Mouse (Mus musculus): Measurements from ENCODE around the gene Slc26a11. TPM values are rescaled to one million over a fixed set of nuclear protein-coding genes. Genes with fewer than 3 reads are reported as not detected.

Gene Slc26a11
- polyA plus RNA-seq (2015; fragmentation: Nextera tagmentation; extraction: Ambion mirVana), result 10.2 TPM in 2 replicates

DNA sequence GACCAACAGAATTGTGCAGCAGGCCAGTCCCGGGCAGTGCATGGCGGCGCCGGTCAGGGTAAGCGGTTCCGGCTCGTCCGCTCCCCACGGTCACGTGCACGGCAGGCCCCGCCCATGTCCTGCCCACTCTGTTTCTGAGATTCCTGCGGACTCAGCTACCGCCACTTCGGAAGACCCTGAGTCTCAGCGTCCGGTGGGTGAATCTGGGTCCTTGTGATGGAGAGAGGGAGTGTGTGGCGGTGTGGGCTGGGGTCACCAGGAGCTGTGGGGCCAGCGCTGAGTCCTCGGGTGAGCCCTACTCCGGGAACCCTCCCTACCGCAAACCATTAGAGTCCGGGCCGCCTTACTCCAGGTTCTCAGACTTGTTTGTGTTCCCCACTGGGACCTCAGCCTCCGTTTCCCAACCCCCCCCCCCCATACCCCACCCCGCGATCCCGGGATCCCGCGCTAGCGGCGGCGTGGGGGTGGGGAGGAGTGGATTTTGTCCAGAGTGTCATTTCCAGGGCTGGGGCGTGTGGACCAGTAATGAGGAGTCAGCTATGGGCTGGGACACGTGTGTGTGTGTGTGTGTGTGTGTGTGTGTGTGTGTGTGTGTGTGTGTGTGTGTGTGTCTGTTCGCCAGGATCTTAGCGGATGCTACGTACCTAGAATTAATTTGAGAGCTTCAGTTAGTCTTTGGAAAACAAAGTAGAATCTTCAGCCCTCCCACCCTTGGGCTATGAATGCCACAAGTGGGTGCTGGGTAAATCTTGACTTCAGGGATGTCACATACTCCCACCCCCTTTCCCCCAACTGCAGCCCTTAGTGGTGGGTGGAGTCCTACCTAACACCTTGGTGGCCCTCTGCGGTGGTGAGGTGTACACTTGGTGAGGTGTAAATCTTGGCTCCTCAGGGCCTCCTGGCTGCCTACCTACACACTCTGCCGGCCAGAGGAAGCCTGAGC, at the start of gene Slc26a11, which contains the start of gene Sgsh:
Slc26a11 (plus strand) TSS at position 115 of the 943 bp plus-strand sequence.
Sgsh (minus strand) TSS at position 94 of the 943 bp plus-strand sequence.
- H3K9ac ChIP-seq (ENCODE audit: low read length), result peak within 1 kb of the TSS; percentile 73
- no peaks in the 10 kb centered on the region for H3K9me3 ChIP-seq (replicated peaks; ENCODE audit: control insufficient read depth, low read length)
- peak within 1 kb of the TSS; percentile 89 for H3K4me2 ChIP-seq (ENCODE audit: low read depth, low read length)
- peak; percentile 94 for ATAC-seq (replicated peaks; ENCODE audit: extremely low read depth, insufficient read depth, low FRiP score)
- H3K27me3 ChIP-seq (ENCODE audit: control insufficient read depth, insufficient read depth, low read length), result no peaks in the 10 kb centered on the region
- peak within 1 kb of the TSS; percentile 79 for H3K27ac ChIP-seq (ENCODE audit: low read length)
- 0 out of 2 replicates have a peak, but pooled peaks cover 3% of the 10 kb centered on the region for H3K36me3 ChIP-seq (ENCODE audit: control insufficient read depth, insufficient read depth)
- H3K4me1 ChIP-seq (ENCODE audit: control insufficient read depth, insufficient read depth, low read length), result peaks cover 10% of the 10 kb centered on the region
- H3K4me3 ChIP-seq (ENCODE audit: low read length), result peak within 1 kb of the TSS; percentile 74
- WGBS, result under 1% methylated on average over 37 of the region's 40 CpGs

DNA sequence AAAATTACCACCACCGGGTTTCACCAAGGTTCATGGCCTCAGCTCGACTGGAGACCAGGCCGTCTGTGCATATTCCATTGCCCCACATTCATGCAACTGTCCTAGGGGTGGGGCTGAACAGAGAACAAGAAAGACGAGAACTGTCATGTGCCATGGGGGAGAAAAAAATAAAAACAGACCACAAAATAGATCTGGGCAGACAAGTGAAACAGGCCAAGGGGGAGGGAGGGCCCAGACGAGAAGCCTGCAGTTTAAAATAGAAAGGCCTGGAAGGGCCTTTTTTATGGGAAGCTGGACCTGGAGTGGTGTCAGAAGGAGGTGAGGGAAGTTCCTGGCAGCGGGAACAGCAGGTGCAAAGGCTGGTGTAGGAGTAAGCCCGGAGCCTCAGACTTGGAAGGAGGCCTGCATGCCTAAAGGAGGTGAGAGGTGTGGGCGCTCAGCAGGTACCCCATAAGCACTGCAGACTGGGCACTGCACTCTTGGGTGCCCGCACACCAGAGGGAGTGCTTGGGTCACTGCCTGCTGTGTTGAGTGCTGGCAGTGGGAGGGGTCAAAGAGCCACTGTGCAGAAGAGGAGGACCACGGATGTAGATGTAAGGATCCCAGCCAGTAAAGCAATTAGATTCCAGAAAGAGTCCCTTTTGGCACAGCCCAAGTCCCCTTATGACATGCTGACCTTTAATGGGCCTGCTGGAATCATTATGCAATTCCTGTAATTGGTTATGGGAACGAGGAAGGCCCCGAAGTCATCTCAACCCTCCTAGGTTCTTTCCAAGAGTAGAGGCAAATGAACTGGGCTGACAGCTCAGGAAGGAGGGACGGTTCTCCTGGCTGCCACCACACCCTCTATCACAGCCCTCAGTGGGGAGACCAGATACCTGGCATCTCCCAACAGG, 48.3 kb upstream of the Slc26a11 start:
- Histone ChIP-seq H3K36me3 (ENCODE audit: control insufficient read depth, insufficient read depth) (no peaks in the 10 kb centered on the region), H3K4me3 (ENCODE audit: low read length) (no peak overlapping the region), H3K9me3 (replicated peaks; ENCODE audit: control insufficient read depth, low read length) (no peaks in the 10 kb centered on the region), H3K9ac (ENCODE audit: low read length) (peak overlapping the region; percentile 46; the same call in 1 of the 2 replicates), H3K27me3 (ENCODE audit: control insufficient read depth, insufficient read depth, low read length) (peaks cover 5% of the 10 kb centered on the region; the same call in 1 of the 2 replicates), H3K27ac (ENCODE audit: low read length) (peak overlapping the region; percentile 83), H3K4me1 (ENCODE audit: control insufficient read depth, insufficient read depth, low read length) (peaks cover 14% of the 10 kb centered on the region), H3K4me2 (ENCODE audit: low read depth, low read length) (peak overlapping the region; percentile 26)
- ATAC-seq (replicated peaks; ENCODE audit: extremely low read depth, insufficient read depth, low FRiP score), result peak; percentile 55
- WGBS, result 44% methylated on average over 13 of the region's 13 CpGs

DNA sequence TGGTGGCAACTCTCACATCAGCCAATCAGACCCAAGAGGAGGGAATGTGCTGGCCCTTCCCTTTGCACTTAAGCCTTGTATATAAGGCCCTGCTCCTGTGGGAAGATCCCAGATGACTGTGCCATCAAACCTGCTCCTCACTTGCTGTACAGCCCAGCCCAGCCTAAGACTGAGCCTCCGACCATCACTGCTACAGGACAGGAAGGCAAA, 47.8 kb upstream of the Slc26a11 start, which contains the start of gene Card14:
Card14 (plus strand) TSS at position 111 of the 210 bp plus-strand sequence.
- Histone ChIP-seq H3K4me3 (ENCODE audit: low read length) (no peak within 1 kb of the TSS), H3K4me1 (ENCODE audit: control insufficient read depth, insufficient read depth, low read length) (peaks cover 14% of the 10 kb centered on the region), H3K27me3 (ENCODE audit: control insufficient read depth, insufficient read depth, low read length) (peaks cover 5% of the 10 kb centered on the region; the same call in 1 of the 2 replicates), H3K27ac (ENCODE audit: low read length) (peak within 1 kb of the TSS; percentile 83), H3K4me2 (ENCODE audit: low read depth, low read length) (peak within 1 kb of the TSS; percentile 26), H3K9me3 (replicated peaks; ENCODE audit: control insufficient read depth, low read length) (no peaks in the 10 kb centered on the region), H3K36me3 (ENCODE audit: control insufficient read depth, insufficient read depth) (no peaks in the 10 kb centered on the region), H3K9ac (ENCODE audit: low read length) (peak within 1 kb of the TSS; percentile 46)
- ATAC-seq (replicated peaks; ENCODE audit: extremely low read depth, insufficient read depth, low FRiP score), result no peak
- WGBS, result 41% methylated on average over 1 of the region's 1 CpGs

DNA sequence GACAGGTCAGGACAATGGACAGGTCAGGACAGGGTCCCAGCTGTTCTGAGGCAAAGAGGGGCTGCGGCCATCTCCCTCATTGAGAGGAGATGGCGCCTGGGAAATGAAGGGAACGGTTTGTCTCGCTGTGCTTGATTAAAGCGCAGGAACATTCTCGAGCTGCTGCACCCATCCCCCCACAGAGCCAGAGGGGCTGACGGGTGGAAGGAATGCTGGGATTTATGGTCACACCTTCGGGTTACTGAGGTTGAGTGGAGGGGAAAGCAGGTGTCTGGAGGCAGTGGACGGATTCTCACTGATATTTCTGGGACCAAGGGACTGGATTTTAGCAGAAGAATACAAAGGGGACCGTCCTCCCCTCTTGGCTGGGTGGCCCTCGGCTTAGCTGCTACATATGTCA, 47.4 kb upstream of the Slc26a11 start:
- H3K4me3 ChIP-seq (ENCODE audit: low read length), result no peak overlapping the region
- no peaks in the 10 kb centered on the region for H3K36me3 ChIP-seq (ENCODE audit: control insufficient read depth, insufficient read depth)
- 22% methylated on average over 11 of the region's 11 CpGs for WGBS
- H3K9ac ChIP-seq (ENCODE audit: low read length), result peak overlapping the region; percentile 38; the same call in 1 of the 2 replicates
- no peaks in the 10 kb centered on the region for H3K9me3 ChIP-seq (replicated peaks; ENCODE audit: control insufficient read depth, low read length)
- H3K27ac ChIP-seq (ENCODE audit: low read length), result no peak overlapping the region
- H3K4me1 ChIP-seq (ENCODE audit: control insufficient read depth, insufficient read depth, low read length), result peaks cover 14% of the 10 kb centered on the region
- H3K4me2 ChIP-seq (ENCODE audit: low read depth, low read length), result no peak overlapping the region
- ATAC-seq (replicated peaks; ENCODE audit: extremely low read depth, insufficient read depth, low FRiP score), result no peak
- peaks cover 3% of the 10 kb centered on the region; the same call in 1 of the 2 replicates for H3K27me3 ChIP-seq (ENCODE audit: control insufficient read depth, insufficient read depth, low read length)

DNA sequence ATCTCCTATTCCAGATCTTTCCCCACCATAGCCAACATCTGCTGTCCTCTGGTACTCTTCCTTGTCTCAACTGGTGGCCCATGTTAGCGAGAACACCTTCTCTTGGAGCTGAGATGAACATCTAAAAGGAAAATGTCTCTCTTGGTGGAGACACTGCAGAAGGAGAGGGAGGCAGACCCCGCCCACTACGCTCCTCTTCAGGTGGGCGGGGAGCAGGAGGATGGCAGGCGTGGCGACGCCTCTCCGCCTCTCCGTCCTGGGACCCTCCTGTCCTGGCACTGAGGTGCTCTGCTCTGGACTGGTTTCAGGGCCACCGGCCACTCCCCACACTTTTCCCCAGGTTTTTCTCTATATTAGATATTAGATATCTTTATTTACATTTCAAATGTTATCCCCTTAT, 44.7 kb upstream of the Slc26a11 start:
- Histone ChIP-seq H3K9ac (ENCODE audit: low read length) (no peak overlapping the region), H3K4me2 (ENCODE audit: low read depth, low read length) (no peak overlapping the region), H3K4me3 (ENCODE audit: low read length) (no peak overlapping the region), H3K9me3 (replicated peaks; ENCODE audit: control insufficient read depth, low read length) (no peaks in the 10 kb centered on the region), H3K4me1 (ENCODE audit: control insufficient read depth, insufficient read depth, low read length) (peaks cover 14% of the 10 kb centered on the region), H3K36me3 (ENCODE audit: control insufficient read depth, insufficient read depth) (no peaks in the 10 kb centered on the region), H3K27ac (ENCODE audit: low read length) (no peak overlapping the region), H3K27me3 (ENCODE audit: control insufficient read depth, insufficient read depth, low read length) (peaks cover 3% of the 10 kb centered on the region; the same call in 1 of the 2 replicates)
- 20% methylated on average over 10 of the region's 10 CpGs for WGBS
- no peak for ATAC-seq (replicated peaks; ENCODE audit: extremely low read depth, insufficient read depth, low FRiP score)

DNA sequence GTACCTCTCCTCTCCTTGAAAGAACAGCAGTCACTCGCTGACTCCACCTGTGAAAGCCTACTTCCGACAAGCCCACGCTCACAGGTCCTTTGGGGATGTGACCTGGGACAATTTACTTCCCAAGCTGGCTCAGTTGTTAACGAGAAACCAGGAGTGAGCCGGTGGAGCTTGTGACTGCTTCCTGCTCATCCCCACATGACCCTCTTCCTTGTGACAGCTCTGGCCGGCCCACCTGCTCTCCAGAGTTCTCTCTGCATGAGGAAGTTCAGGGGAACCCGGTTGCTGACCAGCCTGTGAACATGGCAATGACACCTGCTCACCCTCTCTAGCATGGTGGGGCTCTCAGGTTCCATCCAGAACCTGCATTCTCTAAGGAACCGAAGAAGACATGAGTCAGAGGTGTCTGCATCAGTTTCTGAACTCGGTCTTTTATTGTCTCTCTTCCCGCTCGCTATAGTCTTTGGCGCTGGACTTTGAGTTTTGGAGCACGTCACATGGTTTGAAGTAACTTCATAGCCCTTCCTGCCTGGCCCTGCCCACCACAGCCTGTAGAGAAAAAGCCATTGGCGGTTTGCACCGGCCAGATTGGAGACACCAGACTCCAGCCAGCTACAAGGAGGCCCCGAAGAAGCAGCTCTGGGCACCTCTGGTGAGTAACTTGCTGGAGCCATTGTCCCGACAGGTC, 41.0 kb upstream of the Slc26a11 start:
- Histone ChIP-seq H3K4me1 (ENCODE audit: control insufficient read depth, insufficient read depth, low read length) (no peaks in the 10 kb centered on the region), H3K27me3 (ENCODE audit: control insufficient read depth, insufficient read depth, low read length) (peaks cover 3% of the 10 kb centered on the region; the same call in 1 of the 2 replicates), H3K4me2 (ENCODE audit: low read depth, low read length) (no peak overlapping the region), H3K36me3 (ENCODE audit: control insufficient read depth, insufficient read depth) (no peaks in the 10 kb centered on the region), H3K9me3 (replicated peaks; ENCODE audit: control insufficient read depth, low read length) (no peaks in the 10 kb centered on the region), H3K27ac (ENCODE audit: low read length) (no peak overlapping the region), H3K9ac (ENCODE audit: low read length) (no peak overlapping the region), H3K4me3 (ENCODE audit: low read length) (no peak overlapping the region)
- WGBS, result 72% methylated on average over 17 of the region's 17 CpGs
- ATAC-seq (replicated peaks; ENCODE audit: extremely low read depth, insufficient read depth, low FRiP score), result no peak

DNA sequence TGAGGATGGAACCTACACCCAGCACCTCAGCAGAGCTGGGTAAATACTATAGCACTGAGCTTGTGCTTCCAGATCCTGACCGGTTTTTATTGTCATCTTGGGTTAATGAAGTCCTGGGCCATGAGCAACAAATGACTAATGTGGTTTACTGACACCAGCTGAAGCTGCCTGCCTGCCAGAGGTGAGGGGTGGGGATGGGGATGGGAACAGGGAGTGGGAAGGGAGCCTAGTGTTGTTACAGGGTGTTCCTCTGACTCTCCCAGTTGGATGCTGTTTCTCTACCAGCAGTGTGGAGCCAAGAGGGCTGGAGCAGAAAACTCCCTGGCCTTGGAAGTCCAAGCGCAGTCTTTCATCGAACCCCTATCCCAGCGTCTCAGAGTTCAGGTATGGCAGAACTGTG, 38.6 kb upstream of the Slc26a11 start:
- WGBS, result 80% methylated on average over 4 of the region's 4 CpGs
- Histone ChIP-seq H3K4me2 (ENCODE audit: low read depth, low read length) (no peak overlapping the region), H3K4me3 (ENCODE audit: low read length) (no peak overlapping the region), H3K9ac (ENCODE audit: low read length) (no peak overlapping the region), H3K4me1 (ENCODE audit: control insufficient read depth, insufficient read depth, low read length) (no peaks in the 10 kb centered on the region), H3K27me3 (ENCODE audit: control insufficient read depth, insufficient read depth, low read length) (no peaks in the 10 kb centered on the region), H3K36me3 (ENCODE audit: control insufficient read depth, insufficient read depth) (no peaks in the 10 kb centered on the region), H3K9me3 (replicated peaks; ENCODE audit: control insufficient read depth, low read length) (no peaks in the 10 kb centered on the region), H3K27ac (ENCODE audit: low read length) (no peak overlapping the region)
- no peak for ATAC-seq (replicated peaks; ENCODE audit: extremely low read depth, insufficient read depth, low FRiP score)

DNA sequence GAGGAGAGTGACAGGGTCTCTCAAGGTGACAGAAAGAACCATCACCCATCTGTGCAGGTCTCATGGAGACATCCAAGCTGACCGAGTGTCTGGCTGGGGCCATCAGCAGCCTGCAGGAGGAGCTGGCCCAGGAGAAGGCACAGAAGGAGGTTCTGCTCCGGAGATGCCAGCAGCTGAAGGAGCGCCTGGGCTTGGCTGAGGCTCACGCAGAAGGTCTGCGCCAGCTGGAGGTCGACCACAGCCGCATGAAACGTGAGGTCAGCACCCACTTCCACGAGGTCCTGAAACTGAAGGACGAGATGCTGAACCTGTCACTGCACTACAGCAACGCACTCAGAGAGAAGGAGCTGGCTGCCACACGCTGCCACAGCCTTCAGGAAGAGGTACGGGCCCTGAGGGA, 32.8 kb upstream of the Slc26a11 start:
- Histone ChIP-seq H3K4me3 (ENCODE audit: low read length) (no peak overlapping the region), H3K4me1 (ENCODE audit: control insufficient read depth, insufficient read depth, low read length) (no peaks in the 10 kb centered on the region), H3K27me3 (ENCODE audit: control insufficient read depth, insufficient read depth, low read length) (0 out of 2 replicates have a peak, but pooled peaks cover 3% of the 10 kb centered on the region), H3K27ac (ENCODE audit: low read length) (no peak overlapping the region), H3K4me2 (ENCODE audit: low read depth, low read length) (no peak overlapping the region), H3K9ac (ENCODE audit: low read length) (no peak overlapping the region), H3K36me3 (ENCODE audit: control insufficient read depth, insufficient read depth) (no peaks in the 10 kb centered on the region), H3K9me3 (replicated peaks; ENCODE audit: control insufficient read depth, low read length) (no peaks in the 10 kb centered on the region)
- 71% methylated on average over 13 of the region's 13 CpGs for WGBS
- no peak for ATAC-seq (replicated peaks; ENCODE audit: extremely low read depth, insufficient read depth, low FRiP score)
